Mouse (Mus musculus) cerebellum, adult 2 months (tissue): ENCODE data around the gene Dusp27.

Source experiments
- CTCF ChIP-seq: fragments of 200-500 bp; IDR thresholded peaks from 2 replicates; pipeline ENCODE4 v1.5.1; 2011; ENCODE audit warnings: low read depth, mild to moderate bottlenecking, control low read depth, low read length, moderate library complexity, borderline replicate concordance; ENCODE audit not compliant: insufficient read depth
- POLR2A ChIP-seq: fragments of 200-500 bp; IDR thresholded peaks from 2 replicates; pipeline ENCODE4 v1.6.1; 2011; ENCODE audit warnings: low read length, control low read depth, borderline replicate concordance; ENCODE audit not compliant: insufficient read depth

GRCm38 (mm10) chr1:166117866-166118639 lies 9.7 kb downstream of the Dusp27 start:
- TF ChIP-seq CTCF (no peak), POLR2A (no peak)
